Mouse (Mus musculus) WW6 (cell line): ENCODE results near the gene Tcp11.

Experiments
- DNase-seq: peaks from one replicate; pipeline ENCODE4 v3.0.0-alpha.2; 2013; ENCODE audit warnings: low read depth, low spot score

Gene Tcp11

GRCm38 (mm10) chr17:28040620-28041019 lies 39.8 kb downstream of the Tcp11 start:
- DNase-seq: no peak

GRCm38 (mm10) chr17:28036813-28037756 lies 43.4 kb downstream of the Tcp11 start:
- no peak for DNase-seq

GRCm38 (mm10) chr17:28034986-28035385 lies 45.5 kb downstream of the Tcp11 start:
- no peak for DNase-seq

GRCm38 (mm10) chr17:28033046-28033580 lies 47.3 kb downstream of the Tcp11 start:
- DNase-seq: no peak

GRCm38 (mm10) chr17:28032219-28032618 lies 48.2 kb downstream of the Tcp11 start:
- DNase-seq: no peak

GRCm38 (mm10) chr17:28031281-28031941 lies 49.0 kb downstream of the Tcp11 start:
- no peak for DNase-seq

- DNase-seq: no peak
Observed at GRCm38 (mm10) chr17:28030446-28030845, 50.0 kb downstream of the Tcp11 start.

GRCm38 (mm10) chr17:28029308-28029707 lies 51.1 kb downstream of the Tcp11 start:
- DNase-seq: no peak

GRCm38 (mm10) chr17:28028236-28028635 lies 52.2 kb downstream of the Tcp11 start:
- no peak for DNase-seq

- DNase-seq: no peak
Observed at GRCm38 (mm10) chr17:28027197-28027596, 53.2 kb downstream of the Tcp11 start.

GRCm38 (mm10) chr17:28026111-28026872 lies 54.1 kb downstream of the Tcp11 start:
- no peak for DNase-seq

- no peak for DNase-seq
Observed at GRCm38 (mm10) chr17:28025541-28025961, 54.9 kb downstream of the Tcp11 start.

GRCm38 (mm10) chr17:28022854-28023655 lies 57.4 kb downstream of the Tcp11 start:
- DNase-seq: no peak

- DNase-seq: no peak
Observed at GRCm38 (mm10) chr17:28021911-28022310, 58.5 kb downstream of the Tcp11 start.

- no peak for DNase-seq
Observed at GRCm38 (mm10) chr17:28019785-28020696, 60.4 kb downstream of the Tcp11 start.

- DNase-seq: no peak
Observed at GRCm38 (mm10) chr17:28018776-28019175, 61.7 kb downstream of the Tcp11 start.

- no peak for DNase-seq
Observed at GRCm38 (mm10) chr17:28018344-28018743, 62.1 kb downstream of the Tcp11 start.
